Mouse (Mus musculus): ENCODE measurements around the gene Cblc. TPM values are rescaled to one million over a fixed set of nuclear protein-coding genes. Genes with fewer than 3 reads are reported as not detected.

The Cblc gene
- total RNA-seq, 2 experiments from 2014 or later: 1.8 to 3.2 TPM

GRCm38 (mm10) chr7:19782645-19783044 lies 14.0 kb downstream of the Cblc start:
- DNase-seq: peak; percentile 62

GRCm38 (mm10) chr7:19781741-19782140 lies 14.9 kb downstream of the Cblc start:
- DNase-seq: no peak

GRCm38 (mm10) chr7:19779903-19780302 lies 16.7 kb downstream of the Cblc start:
- no peak for DNase-seq

GRCm38 (mm10) chr7:19778645-19779044 lies 18.0 kb downstream of the Cblc start:
- DNase-seq: no peak

GRCm38 (mm10) chr7:19777049-19777723 lies 19.4 kb downstream of the Cblc start:
- DNase-seq: no peak

- DNase-seq: no peak
Observed at GRCm38 (mm10) chr7:19771682-19772081, 24.9 kb downstream of the Cblc start.

- no peak for DNase-seq
Observed at GRCm38 (mm10) chr7:19770984-19771391, 25.6 kb downstream of the Cblc start, which contains the start of gene Bcam. Gene Bcam (minus strand): TSS chr7:19771016.

- DNase-seq: peak; percentile 96
Observed at GRCm38 (mm10) chr7:19770375-19770754, 26.2 kb downstream of the Cblc start.

- DNase-seq: peak; percentile 28
Observed at GRCm38 (mm10) chr7:19769434-19770374, 26.9 kb downstream of the Cblc start.

GRCm38 (mm10) chr7:19769001-19769400 lies 27.6 kb downstream of the Cblc start:
- DNase-seq: no peak

- DNase-seq: no peak
Observed at GRCm38 (mm10) chr7:19768251-19768650, 28.4 kb downstream of the Cblc start.

GRCm38 (mm10) chr7:19764581-19764980 lies 32.0 kb downstream of the Cblc start:
- no peak for DNase-seq

- no peak for DNase-seq
Observed at GRCm38 (mm10) chr7:19763829-19764477, 32.7 kb downstream of the Cblc start.

GRCm38 (mm10) chr7:19762283-19762682 lies 34.3 kb downstream of the Cblc start:
- no peak for DNase-seq

GRCm38 (mm10) chr7:19760021-19760420 lies 36.6 kb downstream of the Cblc start:
- DNase-seq: no peak

GRCm38 (mm10) chr7:19758623-19759022 lies 38.0 kb downstream of the Cblc start:
- no peak for DNase-seq

- peak; percentile 70 for DNase-seq
Observed at GRCm38 (mm10) chr7:19755851-19756786, 40.5 kb downstream of the Cblc start.

GRCm38 (mm10) chr7:19755008-19755407 lies 41.6 kb downstream of the Cblc start:
- no peak for DNase-seq

GRCm38 (mm10) chr7:19754065-19754464 lies 42.5 kb downstream of the Cblc start:
- DNase-seq: no peak

- no peak for DNase-seq
Observed at GRCm38 (mm10) chr7:19753587-19753986, 43.0 kb downstream of the Cblc start.

- no peak for DNase-seq
Observed at GRCm38 (mm10) chr7:19752652-19753051, 44.0 kb downstream of the Cblc start.

- peak; percentile 47 for DNase-seq
Observed at GRCm38 (mm10) chr7:19751070-19751383, 45.6 kb downstream of the Cblc start.

All from adrenal gland, postnatal 10 days (tissue).